Mouse (Mus musculus): ENCODE results near the gene Wdr31. TPM values are rescaled to one million over a fixed set of nuclear protein-coding genes. Genes with fewer than 3 reads are reported as not detected.

Wdr31 gene
- polyA plus RNA-seq, 1 experiment from 2014 or later: 17.3 TPM

DNA sequence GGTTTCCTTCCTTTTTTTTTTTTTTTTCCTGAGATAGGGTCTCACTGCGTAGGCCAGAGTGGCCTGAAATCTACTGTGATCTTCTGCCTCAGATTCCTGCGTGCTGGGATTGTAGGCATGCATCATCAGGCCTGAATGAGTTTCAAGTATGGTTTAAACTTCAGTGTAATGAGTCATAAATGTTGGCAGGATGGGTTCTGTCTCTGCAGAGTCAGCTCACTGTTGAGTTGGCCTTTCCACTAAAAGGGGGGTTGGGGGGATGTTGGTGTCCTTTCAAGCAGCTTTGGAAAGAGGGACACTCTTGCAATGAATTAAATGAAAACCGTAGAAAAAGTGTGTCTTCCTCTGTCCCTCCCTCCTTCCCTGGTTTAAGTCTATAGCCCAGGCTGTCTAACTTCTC is 71.7 kb downstream of the Wdr31 start:
- Histone ChIP-seq H3K9me3 (replicated peaks; ENCODE audit: control insufficient read depth, low read length, poor library complexity, severe bottlenecking) (no peaks in the 10 kb centered on the region), H3K27ac (ENCODE audit: low read length) (no peak overlapping the region), H3K4me2 (ENCODE audit: low read length) (no peak overlapping the region), H3K9ac (ENCODE audit: low read depth, low read length) (no peak overlapping the region), H3K4me1 (ENCODE audit: control insufficient read depth, insufficient read depth, low read length) (no peaks in the 10 kb centered on the region), H3K4me3 (ENCODE audit: low read depth, low read length) (no peak overlapping the region), H3K36me3 (ENCODE audit: control insufficient read depth, insufficient read depth, low read length) (peaks cover 23% of the 10 kb centered on the region), H3K27me3 (ENCODE audit: control insufficient read depth, insufficient read depth, low read depth, low read length) (no peaks in the 10 kb centered on the region)
- 95% methylated on average over 3 of the region's 3 CpGs for WGBS
- no peak for ATAC-seq

Other genes starting within 250 kb of the Wdr31 start
- 35.9 and 37.2 TPM in 2 replicates for gene Zfp37, start 239.8 kb downstream of the Wdr31 start, polyA plus RNA-seq (2015; fragmentation: Nextera tagmentation; extraction: Ambion mirVana)
- 17.3 and 18.7 TPM in 2 replicates for gene Slc31a2, start 208.3 kb downstream of the Wdr31 start, polyA plus RNA-seq (2015; fragmentation: Nextera tagmentation; extraction: Ambion mirVana)
- 21.4 and 21.9 TPM in 2 replicates for gene Fkbp15, start 110.3 kb downstream of the Wdr31 start, polyA plus RNA-seq (2015; fragmentation: Nextera tagmentation; extraction: Ambion mirVana)
- gene Slc31a1, start 110.2 kb downstream of the Wdr31 start, polyA plus RNA-seq (2015; fragmentation: Nextera tagmentation; extraction: Ambion mirVana): 36.8 and 37.7 TPM in 2 replicates
- gene Cdc26, start 62.3 kb downstream of the Wdr31 start, polyA plus RNA-seq (2015; fragmentation: Nextera tagmentation; extraction: Ambion mirVana): 75.1 and 76.4 TPM in 2 replicates
- 14.5 and 16.3 TPM in 2 replicates for gene Prpf4, start 62.1 kb downstream of the Wdr31 start, polyA plus RNA-seq (2015; fragmentation: Nextera tagmentation; extraction: Ambion mirVana)
- gene Rnf183, start 35.6 kb downstream of the Wdr31 start, polyA plus RNA-seq (2015; fragmentation: Nextera tagmentation; extraction: Ambion mirVana): 0.13 TPM in 1 of 2 replicates, not detected in the other
- 0.85 and 1.1 TPM in 2 replicates for gene Bspry, start 9.2 kb upstream of the Wdr31 start, polyA plus RNA-seq (2015; fragmentation: Nextera tagmentation; extraction: Ambion mirVana)
- gene Hdhd3, start 32.6 kb upstream of the Wdr31 start, polyA plus RNA-seq (2015; fragmentation: Nextera tagmentation; extraction: Ambion mirVana): 12.7 and 13.8 TPM in 2 replicates
- gene Alad, start 49.0 kb upstream of the Wdr31 start, polyA plus RNA-seq (2015; fragmentation: Nextera tagmentation; extraction: Ambion mirVana): 70.6 and 76.7 TPM in 2 replicates
- 57.9 and 64.7 TPM in 2 replicates for gene Pole3, start 54.2 kb upstream of the Wdr31 start, polyA plus RNA-seq (2015; fragmentation: Nextera tagmentation; extraction: Ambion mirVana)
- 0.49 and 0.91 TPM in 2 replicates for gene 4933430I17Rik, start 54.5 kb upstream of the Wdr31 start, polyA plus RNA-seq (2015; fragmentation: Nextera tagmentation; extraction: Ambion mirVana)
- gene Rgs3, start 89.0 kb upstream of the Wdr31 start, polyA plus RNA-seq (2015; fragmentation: Nextera tagmentation; extraction: Ambion mirVana): 66.9 and 82.1 TPM in 2 replicates